Mouse (Mus musculus) E14TG2a.4 (cell line): ENCODE data around the gene 2900026A02Rik.

Source experiments
- H3K27me3 ChIP-seq: 2 replicates; pipeline ENCODE4 v1.6.1; 2014; ENCODE audit warnings: low read length, control low read depth; ENCODE audit not compliant: insufficient read depth
- H3K36me3 ChIP-seq: 2 replicates; pipeline ENCODE4 v1.6.1; 2014; ENCODE audit warnings: low read length, control low read depth; ENCODE audit not compliant: insufficient read depth
- H3K4me1 ChIP-seq: replicated peaks from 2 replicates; pipeline ENCODE4 v1.6.1; 2014; ENCODE audit warnings: low read depth, low read length, control low read depth
- H3K4me3 ChIP-seq: replicated peaks from 2 replicates; pipeline ENCODE4 v1.5.1; 2014; ENCODE audit warnings: mild to moderate bottlenecking, low read length
- H3K9me3 ChIP-seq: 2 replicates; pipeline ENCODE4 v1.6.1; 2014; ENCODE audit warnings: low read length, control low read depth
- CTCF ChIP-seq: conservative IDR thresholded peaks from 2 replicates; pipeline ENCODE4 v1.5.1; 2014; ENCODE audit warnings: low read length
- NANOG ChIP-seq: IDR thresholded peaks from 2 replicates; pipeline ENCODE4 v1.6.1; 2014; ENCODE audit warnings: borderline replicate concordance, low read length, mixed read lengths
- POU5F1 ChIP-seq: IDR thresholded peaks from 2 replicates; pipeline ENCODE4 v1.6.1; 2014; ENCODE audit warnings: low read length, borderline replicate concordance

2900026A02Rik gene

DNA sequence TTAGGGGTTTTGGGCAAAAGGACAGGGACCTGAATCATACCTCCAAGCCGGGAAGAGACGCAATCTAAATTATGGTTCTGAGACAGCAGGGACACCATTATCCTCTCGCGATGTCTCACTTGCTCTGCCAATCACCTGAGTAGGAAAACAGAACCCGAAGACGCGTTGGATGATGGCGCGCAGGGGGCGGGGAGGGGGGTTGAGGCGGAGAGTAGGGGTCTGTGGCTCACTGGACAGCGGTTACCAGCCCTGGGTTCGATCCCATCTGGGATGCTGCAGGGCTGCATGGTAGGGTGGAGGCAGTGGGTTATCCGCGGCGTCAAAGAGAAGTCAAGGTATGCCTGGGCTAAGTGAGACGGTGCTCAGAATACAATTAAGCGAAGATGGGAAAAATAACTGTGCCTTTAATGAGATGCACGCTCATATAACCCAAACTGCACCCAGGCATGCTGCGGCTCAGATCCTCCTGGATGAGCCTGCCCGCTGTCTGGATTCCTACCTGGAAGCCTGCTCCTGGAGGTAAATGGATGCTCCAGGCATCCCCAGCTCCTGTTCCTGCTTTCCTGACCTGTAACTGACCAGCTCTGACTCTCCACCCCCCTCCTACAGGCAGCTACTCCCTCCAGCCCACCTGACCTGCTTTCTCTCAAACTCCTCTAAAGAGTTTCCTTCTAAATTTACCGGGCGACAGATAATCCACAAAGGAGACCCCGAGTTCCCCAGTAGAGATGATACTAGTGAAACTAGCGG, 4.8 kb upstream of the 2900026A02Rik start:
- peaks cover 61% of the 10 kb centered on the region for H3K4me1 ChIP-seq
- no peaks in the 10 kb centered on the region for H3K36me3 ChIP-seq
- peak overlapping the region; percentile 60 for H3K4me3 ChIP-seq
- no peaks in the 10 kb centered on the region for H3K9me3 ChIP-seq
- TF ChIP-seq NANOG (no peak), CTCF (no peak), POU5F1 (no peak)
- no peaks in the 10 kb centered on the region for H3K27me3 ChIP-seq

DNA sequence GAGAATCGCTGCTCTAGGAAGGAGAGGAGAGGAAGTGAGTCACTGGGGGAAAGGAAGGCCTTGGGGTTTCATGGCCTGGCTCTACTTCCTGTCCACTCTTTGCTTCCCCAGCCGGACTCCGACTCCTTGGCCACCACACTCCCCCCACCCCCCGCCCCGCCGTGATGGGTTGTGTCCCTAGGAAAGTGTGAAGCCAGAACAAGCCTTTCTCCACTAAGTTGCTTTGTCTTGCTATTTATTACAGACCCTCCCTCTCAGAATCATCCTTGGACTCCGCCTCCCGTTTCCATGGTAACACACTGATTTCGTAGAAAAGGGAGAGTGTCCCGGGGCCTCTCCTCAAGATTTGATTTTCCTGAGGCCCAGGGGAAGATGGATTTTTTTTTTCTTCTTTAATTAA, 4.2 kb upstream of the 2900026A02Rik start:
- no peak for TF ChIP-seq CTCF
- TF ChIP-seq NANOG: no peak
- no peak for TF ChIP-seq POU5F1
- Histone ChIP-seq H3K4me3 (peak overlapping the region; percentile 60), H3K36me3 (no peaks in the 10 kb centered on the region), H3K9me3 (no peaks in the 10 kb centered on the region), H3K4me1 (peaks cover 57% of the 10 kb centered on the region), H3K27me3 (peaks cover 2% of the 10 kb centered on the region)

- H3K4me3 ChIP-seq: peak overlapping the region; percentile 50
- TF ChIP-seq CTCF: no peak
- no peak for TF ChIP-seq NANOG
- TF ChIP-seq POU5F1: no peak
- peaks cover 16% of the 10 kb centered on the region for H3K27me3 ChIP-seq
- H3K4me1 ChIP-seq: peaks cover 62% of the 10 kb centered on the region
- H3K9me3 ChIP-seq: no peaks in the 10 kb centered on the region
- no peaks in the 10 kb centered on the region for H3K36me3 ChIP-seq
Measured at GRCm38 (mm10) chr5:113223888-113224287, 2.9 kb upstream of the 2900026A02Rik start.

DNA sequence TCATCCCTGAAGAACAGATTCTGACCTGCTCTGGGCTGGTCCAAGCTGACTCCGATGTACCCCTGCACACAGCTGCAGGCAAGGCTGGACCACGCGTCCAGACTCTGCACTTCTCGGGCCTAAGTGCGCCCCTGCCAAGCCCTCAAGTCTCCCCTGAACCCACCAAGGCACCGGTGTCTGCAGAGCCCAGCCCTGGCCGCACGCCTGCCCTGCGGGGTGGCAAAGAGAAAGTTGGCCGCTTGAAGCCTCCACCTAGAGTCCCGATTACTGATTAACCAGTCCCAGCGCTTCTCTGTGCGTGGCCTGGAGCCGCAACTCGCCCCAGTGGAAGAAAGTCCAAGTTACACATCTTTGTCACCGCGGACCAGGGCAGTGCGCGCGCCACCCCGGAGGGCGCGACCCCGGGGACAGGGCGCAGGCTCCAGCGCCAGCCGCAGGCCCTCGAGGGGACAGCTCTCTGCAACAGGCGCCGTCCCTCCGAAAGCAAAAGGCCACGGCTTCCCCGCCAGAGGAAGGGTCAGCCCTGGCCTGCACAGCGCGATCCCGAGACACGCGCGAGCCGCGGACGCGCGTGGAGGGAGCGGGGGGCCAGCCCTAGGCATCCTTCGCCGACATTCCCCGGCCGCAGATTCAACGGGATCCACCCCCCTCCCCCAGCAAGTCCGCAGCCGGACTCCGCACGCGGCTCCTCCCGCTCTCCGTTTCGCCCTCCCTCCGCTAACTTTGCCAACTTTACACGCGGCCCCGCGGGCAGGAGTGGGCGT, 471 bp downstream of the 2900026A02Rik start:
- Histone ChIP-seq H3K36me3 (no peaks in the 10 kb centered on the region; the same call in 1 of the 2 replicates), H3K4me3 (peak overlapping the region; percentile 90), H3K4me1 (peaks cover 70% of the 10 kb centered on the region), H3K27me3 (peaks cover 20% of the 10 kb centered on the region), H3K9me3 (no peaks in the 10 kb centered on the region)
- TF ChIP-seq NANOG (no peak), CTCF (no peak), POU5F1 (no peak)

- H3K4me1 ChIP-seq: peaks cover 69% of the 10 kb centered on the region
- no peaks in the 10 kb centered on the region; the same call in 1 of the 2 replicates for H3K36me3 ChIP-seq
- no peak for TF ChIP-seq POU5F1
- no peak for TF ChIP-seq NANOG
- no peak for TF ChIP-seq CTCF
- H3K4me3 ChIP-seq: 0 out of 2 replicates have a peak overlapping the region, but pooled peaks have one; percentile 90
- peaks cover 20% of the 10 kb centered on the region for H3K27me3 ChIP-seq
- no peaks in the 10 kb centered on the region for H3K9me3 ChIP-seq
Measured at GRCm38 (mm10) chr5:113219876-113220275, 1.2 kb downstream of the 2900026A02Rik start.

- H3K4me3 ChIP-seq: 0 out of 2 replicates have a peak overlapping the region, but pooled peaks have one; percentile 90
- no peaks in the 10 kb centered on the region; the same call in 1 of the 2 replicates for H3K36me3 ChIP-seq
- peaks cover 20% of the 10 kb centered on the region for H3K27me3 ChIP-seq
- H3K9me3 ChIP-seq: no peaks in the 10 kb centered on the region
- TF ChIP-seq CTCF (no peak), POU5F1 (no peak), NANOG (no peak)
- peaks cover 67% of the 10 kb centered on the region for H3K4me1 ChIP-seq
Measured at GRCm38 (mm10) chr5:113219450-113219849, 1.6 kb downstream of the 2900026A02Rik start.

DNA sequence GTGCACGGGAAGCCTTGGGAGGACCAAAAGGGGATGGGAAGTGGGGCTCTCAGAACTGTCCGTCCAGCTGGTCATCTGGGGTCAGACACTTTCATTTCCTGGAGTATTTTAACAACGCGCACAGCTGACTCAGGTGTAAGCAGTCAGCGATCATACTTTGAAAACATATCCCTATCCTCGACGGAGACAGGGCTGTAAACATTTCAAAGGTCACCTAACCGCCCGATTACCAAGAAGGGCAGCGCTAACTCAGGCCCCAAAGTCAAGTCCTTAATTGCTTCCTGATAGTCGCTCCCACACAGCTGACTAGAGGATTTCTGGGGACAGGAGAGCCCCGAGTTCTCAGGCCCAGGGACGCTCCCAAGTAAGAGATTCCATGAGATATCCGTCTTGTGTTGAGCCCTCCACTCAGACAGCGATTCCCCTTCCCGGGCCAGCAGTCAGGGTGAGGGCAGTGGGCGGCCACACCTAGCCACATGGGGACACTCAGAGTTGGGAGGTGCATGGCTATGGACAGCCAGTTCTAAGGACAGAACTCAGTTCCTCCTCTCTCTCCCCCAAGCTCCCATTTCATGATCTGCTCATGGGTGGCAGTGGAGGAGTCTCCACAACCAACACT, 2.3 kb downstream of the 2900026A02Rik start:
- Histone ChIP-seq H3K27me3 (peaks cover 20% of the 10 kb centered on the region), H3K9me3 (no peaks in the 10 kb centered on the region), H3K4me1 (peaks cover 67% of the 10 kb centered on the region), H3K4me3 (no peak overlapping the region), H3K36me3 (no peaks in the 10 kb centered on the region; the same call in 1 of the 2 replicates)
- TF ChIP-seq POU5F1: no peak
- TF ChIP-seq CTCF: no peak
- no peak for TF ChIP-seq NANOG

GRCm38 (mm10) chr5:113217076-113217475, 4.0 kb downstream of the 2900026A02Rik start:
- no peaks in the 10 kb centered on the region for H3K9me3 ChIP-seq
- TF ChIP-seq NANOG (no peak), POU5F1 (no peak), CTCF (no peak)
- peaks cover 20% of the 10 kb centered on the region for H3K27me3 ChIP-seq
- H3K36me3 ChIP-seq: peaks cover 4% of the 10 kb centered on the region; the same call in 1 of the 2 replicates
- H3K4me3 ChIP-seq: peak overlapping the region; percentile 17; the same call in 1 of the 2 replicates
- H3K4me1 ChIP-seq: peaks cover 66% of the 10 kb centered on the region
